Mouse (Mus musculus) stomach, postnatal 0 days (tissue): Measurements from ENCODE around the gene Gpatch2l.

ENCODE experiments used
- CTCF ChIP-seq: IDR thresholded peaks from 2 replicates; pipeline ENCODE4 v1.5.1; 2016; ENCODE audit warnings: antibody characterized with exemption, low read depth, mild to moderate bottlenecking, moderate library complexity
- EP300 ChIP-seq: optimal IDR thresholded peaks from 2 replicates; pipeline ENCODE3; 2016; ENCODE audit warnings: antibody characterized with exemption

DNA sequence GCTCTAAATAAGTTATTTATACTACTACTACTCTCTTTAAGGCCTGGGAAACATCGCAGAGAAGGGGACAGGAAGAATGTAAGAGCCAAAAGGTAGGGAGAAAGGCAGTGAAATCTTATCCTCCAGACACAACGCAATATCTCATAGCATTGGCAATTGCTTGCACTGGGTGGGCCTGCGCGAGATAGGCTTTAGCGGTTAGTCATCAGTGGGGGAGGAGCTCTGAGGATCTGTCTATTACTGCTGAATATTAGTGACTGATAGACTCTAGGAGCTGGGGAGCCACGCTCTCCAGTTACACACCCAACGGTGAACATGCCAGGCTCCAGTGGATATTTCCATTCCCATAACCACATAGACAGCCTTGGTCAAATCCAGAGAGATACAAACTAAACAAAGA is 44.7 kb upstream of the Gpatch2l start:
- TF ChIP-seq CTCF (no peak), EP300 (no peak)
